Mouse (Mus musculus): Measurements from ENCODE around the gene AI481877. TPM values are rescaled to one million over a fixed set of nuclear protein-coding genes. Genes with fewer than 3 reads are reported as not detected.

Gene AI481877
- polyA plus RNA-seq, 1 experiment = not detected

GRCm38 (mm10) chr4:59009696-59010095, 129.1 kb downstream of the AI481877 start:
- peaks cover 3% of the 10 kb centered on the region for H3K4me1 ChIP-seq (ENCODE audit: control insufficient read depth, insufficient read depth, low read length)
- no peak overlapping the region for H3K27ac ChIP-seq (ENCODE audit: insufficient read depth, low read length)
- H3K4me3 ChIP-seq (replicated peaks; ENCODE audit: insufficient read depth, low read depth, low read length) = no peak overlapping the region
- TF ChIP-seq POLR2A (IDR thresholded peaks at IDR 0.05; ENCODE audit: borderline replicate concordance, insufficient read depth, low read length) = no peak
- TF ChIP-seq CTCF (IDR thresholded peaks at IDR 0.05; ENCODE audit: borderline replicate concordance, insufficient read depth, low read depth, low read length) = no peak
- H3K27me3 ChIP-seq (ENCODE audit: control insufficient read depth, insufficient read depth, low read length) = no peaks in the 10 kb centered on the region
- DNase-seq = no peak
- 56% methylated on average over 4 of the region's 4 CpGs for WGBS

DNA sequence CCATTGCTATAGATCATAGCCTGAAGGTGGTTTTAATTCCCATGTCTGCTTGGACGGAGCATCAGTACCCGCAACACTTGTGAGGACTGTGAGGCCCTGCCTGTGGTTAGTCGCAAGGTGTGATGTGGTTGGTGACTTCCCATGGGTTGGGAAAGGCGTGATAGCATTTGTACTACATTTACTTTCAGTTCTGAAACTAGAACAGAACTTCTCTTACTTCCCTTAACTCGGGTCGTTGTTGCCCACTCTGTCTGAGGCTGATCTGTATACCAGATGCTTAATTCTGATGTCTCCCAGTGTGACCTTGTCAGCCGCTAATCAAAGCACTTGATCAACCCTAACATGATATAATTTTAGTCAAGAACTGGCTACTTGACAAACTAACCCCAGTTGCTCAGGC, 129.6 kb downstream of the AI481877 start:
- no peak for DNase-seq
- 94% methylated on average over 7 of the region's 7 CpGs for WGBS
- peaks cover 6% of the 10 kb centered on the region for H3K4me1 ChIP-seq (ENCODE audit: control insufficient read depth, insufficient read depth, low read length)
- H3K27me3 ChIP-seq (ENCODE audit: control insufficient read depth, insufficient read depth, low read length) = no peaks in the 10 kb centered on the region
- no peak for TF ChIP-seq CTCF (IDR thresholded peaks at IDR 0.05; ENCODE audit: borderline replicate concordance, insufficient read depth, low read depth, low read length)
- no peak for TF ChIP-seq POLR2A (IDR thresholded peaks at IDR 0.05; ENCODE audit: borderline replicate concordance, insufficient read depth, low read length)
- no peak overlapping the region for H3K27ac ChIP-seq (ENCODE audit: insufficient read depth, low read length)
- H3K4me3 ChIP-seq (replicated peaks; ENCODE audit: insufficient read depth, low read depth, low read length) = no peak overlapping the region

GRCm38 (mm10) chr4:59007974-59008373, 130.8 kb downstream of the AI481877 start:
- Histone ChIP-seq H3K27ac (ENCODE audit: insufficient read depth, low read length) (no peak overlapping the region), H3K27me3 (ENCODE audit: control insufficient read depth, insufficient read depth, low read length) (no peaks in the 10 kb centered on the region), H3K4me1 (ENCODE audit: control insufficient read depth, insufficient read depth, low read length) (peaks cover 6% of the 10 kb centered on the region), H3K4me3 (replicated peaks; ENCODE audit: insufficient read depth, low read depth, low read length) (no peak overlapping the region)
- TF ChIP-seq CTCF (IDR thresholded peaks at IDR 0.05; ENCODE audit: borderline replicate concordance, insufficient read depth, low read depth, low read length) (no peak), POLR2A (IDR thresholded peaks at IDR 0.05; ENCODE audit: borderline replicate concordance, insufficient read depth, low read length) (no peak)
- 87% methylated on average over 5 of the region's 5 CpGs for WGBS
- DNase-seq = no peak

DNA sequence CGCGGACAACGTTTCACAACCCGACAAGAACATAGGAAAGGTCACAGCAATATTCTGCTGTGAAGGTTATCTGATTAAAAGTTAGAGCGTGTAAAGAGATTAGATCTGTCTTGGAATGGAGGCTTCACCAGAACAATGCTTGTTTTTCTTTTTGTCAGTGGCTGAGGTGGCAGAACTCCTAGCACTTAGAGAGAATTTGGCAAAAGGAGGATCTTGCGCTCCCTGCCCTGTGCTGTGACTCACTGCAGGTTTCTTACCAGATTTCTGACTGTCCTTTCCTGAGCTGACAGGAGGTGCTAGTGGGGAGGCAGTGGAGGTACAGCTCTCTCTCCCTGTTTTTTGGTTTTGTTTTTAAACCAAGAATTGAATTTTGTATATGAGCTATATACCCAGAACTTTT, 131.8 kb downstream of the AI481877 start:
- TF ChIP-seq CTCF (IDR thresholded peaks at IDR 0.05; ENCODE audit: borderline replicate concordance, insufficient read depth, low read depth, low read length) = no peak
- TF ChIP-seq POLR2A (IDR thresholded peaks at IDR 0.05; ENCODE audit: borderline replicate concordance, insufficient read depth, low read length) = no peak
- WGBS = 56% methylated on average over 6 of the region's 6 CpGs
- DNase-seq = peak in 1 of 2 experiments; percentile 38
- H3K27me3 ChIP-seq (ENCODE audit: control insufficient read depth, insufficient read depth, low read length) = no peaks in the 10 kb centered on the region
- H3K27ac ChIP-seq (ENCODE audit: insufficient read depth, low read length) = no peak overlapping the region
- H3K4me1 ChIP-seq (ENCODE audit: control insufficient read depth, insufficient read depth, low read length) = peaks cover 6% of the 10 kb centered on the region
- no peak overlapping the region for H3K4me3 ChIP-seq (replicated peaks; ENCODE audit: insufficient read depth, low read depth, low read length)

DNA sequence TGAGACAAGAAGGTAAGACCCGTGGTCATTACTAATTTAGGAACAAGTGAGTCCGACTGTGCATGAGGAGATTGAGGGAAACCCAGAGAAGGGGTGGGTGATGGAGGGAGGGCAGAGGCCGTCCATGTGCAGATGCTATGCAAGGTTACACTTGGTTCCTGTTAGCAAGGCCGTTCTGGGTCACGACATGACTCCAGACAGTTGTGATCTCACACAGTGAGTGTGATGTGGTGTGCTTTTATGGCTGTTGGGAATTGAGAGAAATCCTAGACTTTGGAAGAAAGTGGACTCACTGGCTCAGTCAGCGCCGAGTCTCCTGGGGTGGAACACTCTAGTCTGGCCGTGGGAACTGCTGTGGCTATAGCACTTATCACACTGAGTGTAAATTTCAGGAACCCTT, 132.6 kb downstream of the AI481877 start:
- Histone ChIP-seq H3K4me1 (ENCODE audit: control insufficient read depth, insufficient read depth, low read length) (peaks cover 6% of the 10 kb centered on the region), H3K27ac (ENCODE audit: insufficient read depth, low read length) (no peak overlapping the region)
- WGBS = 63% methylated on average over 8 of the region's 8 CpGs

DNA sequence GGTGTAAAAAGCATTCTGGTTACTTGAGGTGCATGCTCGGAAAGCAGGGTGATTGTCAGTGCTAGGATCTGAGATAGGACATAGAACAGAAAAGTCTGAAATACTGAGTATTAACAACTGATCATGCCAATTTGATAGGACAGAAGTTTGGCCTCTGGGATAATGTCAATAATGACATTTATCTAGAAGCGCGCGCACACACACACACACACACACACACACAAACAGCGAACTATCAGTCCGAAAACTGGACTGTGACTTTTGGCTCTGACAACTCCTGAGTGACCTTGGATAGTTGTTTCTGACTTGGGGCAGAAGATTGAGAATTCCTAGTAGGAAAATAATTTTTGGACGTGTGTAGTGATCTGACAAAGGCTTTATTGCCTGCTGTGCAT, 135.0 kb downstream of the AI481877 start:
- H3K4me1 ChIP-seq (ENCODE audit: control insufficient read depth, insufficient read depth, low read length) = peaks cover 6% of the 10 kb centered on the region
- H3K27ac ChIP-seq (ENCODE audit: insufficient read depth, low read length) = peak overlapping the region; percentile 29; the same call in 1 of the 2 replicates
- H3K4me3 ChIP-seq (replicated peaks; ENCODE audit: insufficient read depth, low read depth, low read length) = peak overlapping the region; percentile 77
- no peak for DNase-seq
- H3K27me3 ChIP-seq (ENCODE audit: control insufficient read depth, insufficient read depth, low read length) = no peaks in the 10 kb centered on the region
- TF ChIP-seq CTCF (IDR thresholded peaks at IDR 0.05; ENCODE audit: borderline replicate concordance, insufficient read depth, low read depth, low read length) (no peak), POLR2A (IDR thresholded peaks at IDR 0.05; ENCODE audit: borderline replicate concordance, insufficient read depth, low read length) (no peak)
- WGBS = 13% methylated on average over 7 of the region's 7 CpGs

More for the DNA sequence above, 132.6 kb downstream of the AI481877 start:
- Histone ChIP-seq H3K4me3 (replicated peaks; ENCODE audit: insufficient read depth, low read depth, low read length) (no peak overlapping the region), H3K27me3 (ENCODE audit: control insufficient read depth, insufficient read depth, low read length) (no peaks in the 10 kb centered on the region)
- no peak for DNase-seq
- TF ChIP-seq CTCF (IDR thresholded peaks at IDR 0.05; ENCODE audit: borderline replicate concordance, insufficient read depth, low read depth, low read length) = no peak
- TF ChIP-seq POLR2A (IDR thresholded peaks at IDR 0.05; ENCODE audit: borderline replicate concordance, insufficient read depth, low read length) = no peak

DNA sequence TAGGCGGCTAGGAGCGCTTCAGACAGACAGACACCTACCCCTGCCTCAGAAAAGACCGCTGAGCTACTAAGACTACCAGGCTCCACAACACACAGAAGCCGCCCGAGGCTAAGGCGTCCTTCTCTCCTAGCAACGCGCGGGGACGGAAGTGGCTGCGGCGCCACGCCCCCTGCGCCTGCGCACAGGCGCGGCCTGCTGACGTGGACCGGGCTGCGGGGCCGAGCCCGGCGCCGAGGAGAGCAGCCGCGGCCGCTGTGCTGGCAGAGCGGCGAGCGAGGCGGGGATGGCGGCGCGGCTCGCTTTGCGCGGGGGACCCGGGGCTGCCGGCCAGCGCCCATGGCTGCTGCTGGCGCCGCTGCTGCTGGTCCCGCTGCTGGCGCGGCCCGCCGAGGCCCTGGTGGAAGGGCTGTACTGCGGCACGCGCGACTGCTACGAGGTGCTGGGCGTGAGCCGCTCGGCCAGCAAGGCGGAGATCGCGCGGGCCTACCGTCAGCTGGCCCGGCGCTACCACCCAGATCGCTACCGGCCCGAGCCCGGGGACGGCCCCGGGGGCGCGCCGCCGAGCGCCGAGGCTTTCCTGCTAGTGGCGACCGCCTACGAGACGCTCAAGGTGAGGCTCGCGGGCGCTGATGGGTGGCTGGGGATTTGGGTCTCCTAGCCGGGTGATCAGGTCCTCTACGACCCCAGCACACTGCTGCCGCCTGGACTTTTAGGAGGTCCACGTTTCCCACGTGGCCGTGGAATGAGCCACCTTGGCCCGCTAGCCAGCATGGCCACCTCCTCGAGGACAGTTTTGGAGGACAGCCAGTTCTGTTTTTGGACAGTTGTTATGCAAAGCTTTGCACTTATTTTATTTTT, 135.6 kb downstream of the AI481877 start, which contains the start of gene Gm20503:
Gene Gm20503, plus strand, starts transcription at position 263 of the 858 bp plus-strand sequence.
- peaks cover 6% of the 10 kb centered on the region for H3K4me1 ChIP-seq (ENCODE audit: control insufficient read depth, insufficient read depth, low read length)
- H3K4me3 ChIP-seq (replicated peaks; ENCODE audit: insufficient read depth, low read depth, low read length) = peak within 1 kb of the TSS; percentile 77
- DNase-seq = peak; percentile 91 to 92
- H3K27ac ChIP-seq (ENCODE audit: insufficient read depth, low read length) = peak within 1 kb of the TSS; percentile 29
- no peaks in the 10 kb centered on the region for H3K27me3 ChIP-seq (ENCODE audit: control insufficient read depth, insufficient read depth, low read length)
- TF ChIP-seq POLR2A (IDR thresholded peaks at IDR 0.05; ENCODE audit: borderline replicate concordance, insufficient read depth, low read length) (peak; percentile 76), CTCF (IDR thresholded peaks at IDR 0.05; ENCODE audit: borderline replicate concordance, insufficient read depth, low read depth, low read length) (no peak)
- under 1% methylated on average over 89 of the region's 89 CpGs for WGBS

DNA sequence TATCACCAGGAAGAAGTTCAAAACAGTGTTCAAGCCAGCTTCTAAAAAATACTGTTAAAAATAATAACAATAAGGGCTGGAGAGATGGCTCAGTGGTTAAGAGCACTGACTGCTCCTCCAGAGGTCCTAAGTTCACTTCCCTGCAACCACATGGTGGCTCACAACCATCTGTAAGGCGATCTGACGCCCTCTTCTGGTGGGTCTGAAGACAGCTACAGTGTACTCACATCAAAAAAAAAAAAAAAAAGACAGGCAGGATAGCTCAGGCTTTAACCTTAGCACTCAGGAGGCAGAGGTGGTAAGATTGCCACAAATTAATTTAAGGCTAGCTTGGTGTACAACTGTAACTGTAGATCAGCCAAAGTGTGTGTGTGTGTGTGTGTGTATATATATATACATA, 138.2 kb downstream of the AI481877 start:
- DNase-seq = peak in 1 of 2 experiments; percentile 39
- H3K4me1 ChIP-seq (ENCODE audit: control insufficient read depth, insufficient read depth, low read length) = peaks cover 3% of the 10 kb centered on the region
- H3K27me3 ChIP-seq (ENCODE audit: control insufficient read depth, insufficient read depth, low read length) = no peaks in the 10 kb centered on the region
- TF ChIP-seq POLR2A (IDR thresholded peaks at IDR 0.05; ENCODE audit: borderline replicate concordance, insufficient read depth, low read length) (no peak), CTCF (IDR thresholded peaks at IDR 0.05; ENCODE audit: borderline replicate concordance, insufficient read depth, low read depth, low read length) (peak; percentile 33; the same call in 1 of the 2 replicates)
- H3K27ac ChIP-seq (ENCODE audit: insufficient read depth, low read length) = no peak overlapping the region
- H3K4me3 ChIP-seq (replicated peaks; ENCODE audit: insufficient read depth, low read depth, low read length) = no peak overlapping the region
- 5% methylated on average over 2 of the region's 2 CpGs for WGBS
